Mouse (Mus musculus): ENCODE data around the gene Slc1a2. TPM values are rescaled to one million over a fixed set of nuclear protein-coding genes. Genes with fewer than 3 reads are reported as not detected.

The Slc1a2 gene
- total and polyA plus RNA-seq, 3 experiments, result 1.3 to 1.6 (median 1.3) TPM

DNA sequence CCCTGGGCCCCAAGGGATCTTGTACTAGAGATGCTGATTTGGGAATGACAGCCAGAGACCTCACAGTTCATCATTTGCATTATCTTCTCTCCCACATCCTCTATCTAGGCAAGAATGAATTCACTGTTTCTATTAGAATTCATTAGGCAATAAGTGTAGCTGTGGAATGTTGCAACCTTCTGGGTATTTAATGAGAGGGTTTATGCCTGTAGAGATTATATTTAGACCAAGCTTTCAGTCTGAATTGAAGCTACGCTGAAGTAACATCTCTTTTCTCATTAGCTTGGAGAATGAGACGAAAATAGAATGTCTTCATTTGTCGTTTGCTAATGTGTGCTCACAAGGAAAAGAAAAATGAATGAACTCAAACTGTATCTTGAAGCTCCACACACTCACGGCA, 8.1 kb upstream of the Slc1a2 start:
- H3K27ac ChIP-seq (ENCODE audit: insufficient read depth, low read depth), result no peak overlapping the region
- no peak overlapping the region for H3K4me3 ChIP-seq (replicated peaks in 1 of 3; ENCODE audit: low read depth in 2 of 3, low read length in 2 of 3, poor library complexity in 1 of 3)
- no peak overlapping the region for H3K9ac ChIP-seq (ENCODE audit: insufficient read depth, low read depth)
- H3K9me3 ChIP-seq (replicated peaks; ENCODE audit: low read length), result no peaks in the 10 kb centered on the region
- no peak overlapping the region for H3K4me2 ChIP-seq (ENCODE audit: insufficient read depth, low read depth, poor library complexity, severe bottlenecking)
- H3K27me3 ChIP-seq (replicated peaks), result no peaks in the 10 kb centered on the region
- no peaks in the 10 kb centered on the region for H3K79me2 ChIP-seq (replicated peaks; ENCODE audit: control insufficient read depth, extremely low read depth, insufficient read depth, poor library complexity, severe bottlenecking)
- TF ChIP-seq MYC (IDR thresholded peaks at IDR 0.05; ENCODE audit: low read depth, low read length) (no peak), POLR2AphosphoS2 (IDR thresholded peaks at IDR 0.05; ENCODE audit: low read depth, low read length) (no peak), MEF2A (IDR thresholded peaks at IDR 0.05; ENCODE audit: borderline replicate concordance, low read depth, low read length) (no peak), HCFC1 (IDR thresholded peaks at IDR 0.05; ENCODE audit: low read depth, low read length) (no peak), NELFE (IDR thresholded peaks at IDR 0.05; ENCODE audit: low read depth, low read length) (no peak)
- no peaks in the 10 kb centered on the region for H3K4me1 ChIP-seq (ENCODE audit: control insufficient read depth in 1 of 2, insufficient read depth in 2 of 2)
- no peaks in the 10 kb centered on the region for H3K36me3 ChIP-seq (replicated peaks in 1 of 2; ENCODE audit: control insufficient read depth in 1 of 2, insufficient read depth in 1 of 2, low read length in 1 of 2)
- in situ Hi-C loops (cut with MboI; ENCODE audit: low pct_ligation_motif_present, low pct_unique_long_range_greater_than_20kb, low sequenced_read_pairs) (no loop called here), dilution Hi-C loops (cut with MboI; ENCODE audit: extremely low pct_ligation_motif_present, extremely low pct_unique_long_range_greater_than_20kb, low sequenced_read_pairs) (no loop called here)
- no peak for DNase-seq (ENCODE audit: extremely low read depth)

DNA sequence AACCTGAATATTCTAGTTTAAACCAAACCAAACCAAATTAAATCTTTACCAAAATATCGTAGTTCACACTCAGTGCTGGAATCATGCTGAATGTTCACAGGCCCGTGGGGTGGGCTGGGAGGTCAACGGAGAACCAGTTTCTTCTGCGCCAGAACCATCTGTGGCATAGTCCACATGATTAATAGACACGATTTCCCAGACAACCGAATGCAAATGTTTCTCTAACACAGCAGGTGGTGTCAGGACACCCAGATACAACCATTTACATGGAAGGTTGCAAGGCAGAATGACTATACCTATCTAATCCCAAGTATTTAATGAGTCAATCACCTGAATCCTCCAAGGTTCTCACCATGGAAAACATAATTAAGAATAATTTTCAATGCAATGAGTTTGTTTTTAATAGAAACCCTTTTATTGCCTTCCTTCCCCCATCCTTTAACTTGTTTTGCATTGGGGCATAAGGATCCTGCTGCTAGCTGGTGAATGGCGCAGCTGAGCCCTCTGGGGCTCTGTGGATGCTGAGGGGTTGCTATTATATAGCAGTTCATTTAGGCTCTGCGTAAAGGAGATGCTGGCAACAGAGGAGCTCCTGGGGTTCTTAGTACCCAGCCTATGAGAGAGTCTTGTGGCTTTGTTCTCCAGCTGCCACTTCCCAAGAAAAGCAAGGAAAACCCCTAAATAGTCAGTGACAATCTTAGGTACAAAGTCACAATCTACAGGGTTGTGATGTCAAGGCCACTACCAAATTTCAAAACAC, 2.3 kb upstream of the Slc1a2 start:
- Histone ChIP-seq H3K9ac (ENCODE audit: insufficient read depth, low read depth) (no peak overlapping the region), H3K4me2 (ENCODE audit: insufficient read depth, low read depth, poor library complexity, severe bottlenecking) (no peak overlapping the region), H3K79me2 (replicated peaks; ENCODE audit: control insufficient read depth, extremely low read depth, insufficient read depth, poor library complexity, severe bottlenecking) (no peaks in the 10 kb centered on the region), H3K9me3 (replicated peaks; ENCODE audit: low read length) (peaks cover 5% of the 10 kb centered on the region), H3K4me1 (ENCODE audit: control insufficient read depth in 1 of 2, insufficient read depth in 2 of 2) (peaks cover 5 to 6% of the 10 kb centered on the region in 2 experiments; a peak in 3 of 4 replicates), H3K27ac (ENCODE audit: insufficient read depth, low read depth) (no peak overlapping the region), H3K4me3 (replicated peaks in 1 of 3; ENCODE audit: low read depth in 2 of 3, low read length in 2 of 3, poor library complexity in 1 of 3) (no peak overlapping the region), H3K27me3 (replicated peaks) (no peaks in the 10 kb centered on the region), H3K36me3 (replicated peaks in 1 of 2; ENCODE audit: control insufficient read depth in 1 of 2, insufficient read depth in 1 of 2, low read length in 1 of 2) (no peaks in the 10 kb centered on the region)
- no peak for DNase-seq (ENCODE audit: extremely low read depth)
- in situ Hi-C loops (cut with MboI; ENCODE audit: low pct_ligation_motif_present, low pct_unique_long_range_greater_than_20kb, low sequenced_read_pairs) (no loop called here), dilution Hi-C loops (cut with MboI; ENCODE audit: extremely low pct_ligation_motif_present, extremely low pct_unique_long_range_greater_than_20kb, low sequenced_read_pairs) (no loop called here)
- TF ChIP-seq PAX5 (IDR thresholded peaks at IDR 0.05; ENCODE audit: low read length) (no peak), EP300 (IDR thresholded peaks at IDR 0.05; ENCODE audit: low read length) (no peak), SIN3A (IDR thresholded peaks at IDR 0.05; ENCODE audit: low read length) (no peak), NRF1 (IDR thresholded peaks at IDR 0.05; ENCODE audit: low read depth, low read length) (no peak), POLR2AphosphoS2 (IDR thresholded peaks at IDR 0.05; ENCODE audit: low read depth, low read length) (no peak), NELFE (IDR thresholded peaks at IDR 0.05; ENCODE audit: low read depth, low read length) (no peak), RCOR1 (conservative IDR thresholded peaks at IDR 0.05; ENCODE audit: low read depth, low read length) (no peak), TBP (conservative IDR thresholded peaks at IDR 0.05; ENCODE audit: low read depth, low read length) (no peak), TCF12 (IDR thresholded peaks at IDR 0.05; ENCODE audit: low read depth, low read length) (no peak), ZC3H11A (IDR thresholded peaks at IDR 0.05; ENCODE audit: low read depth, low read length) (no peak), MXI1 (IDR thresholded peaks at IDR 0.05; ENCODE audit: low read depth, low read length) (no peak), POLR2A (IDR thresholded peaks at IDR 0.05; ENCODE audit: low read depth, low read length) (no peak), HCFC1 (IDR thresholded peaks at IDR 0.05; ENCODE audit: low read depth, low read length) (no peak), ZNF384 (IDR thresholded peaks at IDR 0.05; ENCODE audit: low read depth, low read length) (no peak), SMC3 (IDR thresholded peaks at IDR 0.05; ENCODE audit: low read depth, low read length) (no peak), ELF1 (IDR thresholded peaks at IDR 0.05; ENCODE audit: low read depth, low read length) (no peak), JUND (conservative IDR thresholded peaks at IDR 0.05; ENCODE audit: low read depth, low read length) (no peak)
